Mouse (Mus musculus) liver, adult 2 months (tissue): ENCODE results near the gene Armc3. TPM values are rescaled to one million over a fixed set of nuclear protein-coding genes. Genes with fewer than 3 reads are reported as not detected.

Source experiments
- DNase-seq: peaks from one replicate; pipeline ENCODE4 v3.0.0-alpha.2; 2011; ENCODE audit warnings: low read depth, low spot score; ENCODE audit errors: extremely low read depth
- H3K27ac ChIP-seq: fragments of 200-500 bp; replicated peaks from 2 replicates; pipeline ENCODE4 v1.5.1; 2012; ENCODE audit warnings: low read depth, mild to moderate bottlenecking, control low read depth, inconsistent platforms, low read length; ENCODE audit not compliant: insufficient read depth
- H3K27me3 ChIP-seq: fragments of 200-500 bp; 2 replicates; pipeline ENCODE4 v1.6.1; 2012; ENCODE audit warnings: mild to moderate bottlenecking, moderate library complexity, low read length, inconsistent platforms; ENCODE audit not compliant: control insufficient read depth, insufficient read depth
- H3K36me3 ChIP-seq: fragments of 200-500 bp; 2 replicates; pipeline ENCODE4 v1.6.1; 2012; ENCODE audit warnings: low read length, inconsistent platforms; ENCODE audit not compliant: control insufficient read depth, insufficient read depth
- H3K4me1 ChIP-seq: fragments of 200-500 bp; 2 replicates; pipeline ENCODE4 v1.6.1; 2011; ENCODE audit warnings: low read length; ENCODE audit not compliant: control insufficient read depth, insufficient read depth
- H3K4me3 ChIP-seq: fragments of 200-500 bp; 2 replicates; pipeline ENCODE4 v1.5.1; 2011; ENCODE audit warnings: low read depth, mild to moderate bottlenecking, control low read depth, low read length, moderate library complexity; ENCODE audit not compliant: insufficient read depth
- H3K79me2 ChIP-seq: fragments of 200-500 bp; 2 replicates; pipeline ENCODE4 v1.6.1; 2012; ENCODE audit warnings: inconsistent platforms, mild to moderate bottlenecking, low read length, moderate library complexity; ENCODE audit not compliant: control insufficient read depth, insufficient read depth
- H3K9ac ChIP-seq: fragments of 200-500 bp; 2 replicates; pipeline ENCODE4 v1.6.1; 2012; ENCODE audit warnings: low read depth, mild to moderate bottlenecking, control low read depth, inconsistent platforms, low read length
- CTCF ChIP-seq: fragments of 200-500 bp; IDR thresholded peaks from 2 replicates; pipeline ENCODE4 v1.5.1; 2011; ENCODE audit warnings: low read depth, low read length, control low read depth
- POLR2A ChIP-seq: fragments of 200-500 bp; IDR thresholded peaks from 2 replicates; pipeline ENCODE4 v1.6.1; 2011; ENCODE audit warnings: low read length, control low read depth; ENCODE audit not compliant: insufficient read depth; ENCODE audit errors: extremely low read depth
- WGBS: fragments of 180-500 bp; shearing (Covaris S2); methylation state at CpG from one replicate; pipeline ENCODE4 v1.1.7; 2018; 5-methylcytosine and 5-hydroxymethylcytosine counted together
- polyA plus RNA-seq: library from polyadenylated mRNA; depleted of rRNA; stranded (reverse); fragments of >200 nt; gene quantifications from 2 replicates; pipeline ENCODE4 v1.2.3, GENCODE M21; 2012
- total RNA-seq: library from RNA; depleted of rRNA; stranded (reverse); fragments of >200 nt; gene quantifications from 2 replicates; pipeline ENCODE4 v1.2.3, GENCODE M21; 2014

The Armc3 gene
- total and polyA plus RNA-seq, 2 experiments: not detected

- Histone ChIP-seq H3K4me3 (no peak overlapping the region), H3K9ac (no peak overlapping the region), H3K79me2 (no peaks in the 10 kb centered on the region), H3K27ac (no peak overlapping the region), H3K36me3 (no peaks in the 10 kb centered on the region), H3K4me1 (no peaks in the 10 kb centered on the region), H3K27me3 (no peaks in the 10 kb centered on the region)
- peak; percentile 18 for DNase-seq
- 36% methylated on average over 1 of the region's 1 CpGs for WGBS
- TF ChIP-seq POLR2A (no peak), CTCF (no peak)
Measured at GRCm38 (mm10) chr2:19176827-19177236, 22.3 kb upstream of the Armc3 start.

GRCm38 (mm10) chr2:19199366-19199853 is 308 bp downstream of the Armc3 start:
- Histone ChIP-seq H3K27me3 (no peaks in the 10 kb centered on the region), H3K36me3 (no peaks in the 10 kb centered on the region), H3K9ac (no peak overlapping the region), H3K4me3 (no peak overlapping the region), H3K27ac (no peak overlapping the region), H3K4me1 (no peaks in the 10 kb centered on the region), H3K79me2 (no peaks in the 10 kb centered on the region)
- no peak for DNase-seq
- TF ChIP-seq CTCF: no peak
- TF ChIP-seq POLR2A: no peak
- WGBS: 44% methylated on average over 13 of the region's 13 CpGs

GRCm38 (mm10) chr2:19200112-19200511 is 1.0 kb downstream of the Armc3 start:
- H3K9ac ChIP-seq: no peak overlapping the region
- no peak overlapping the region for H3K27ac ChIP-seq
- no peak overlapping the region for H3K4me3 ChIP-seq
- no peaks in the 10 kb centered on the region for H3K4me1 ChIP-seq
- H3K27me3 ChIP-seq: no peaks in the 10 kb centered on the region
- H3K79me2 ChIP-seq: no peaks in the 10 kb centered on the region
- no peak for TF ChIP-seq CTCF
- no peak for TF ChIP-seq POLR2A
- no peak for DNase-seq
- 68% methylated on average over 1 of the region's 1 CpGs for WGBS
- no peaks in the 10 kb centered on the region for H3K36me3 ChIP-seq

GRCm38 (mm10) chr2:19201682-19202081 is 2.6 kb downstream of the Armc3 start:
- Histone ChIP-seq H3K9ac (no peak overlapping the region), H3K27me3 (no peaks in the 10 kb centered on the region), H3K4me1 (no peaks in the 10 kb centered on the region), H3K79me2 (no peaks in the 10 kb centered on the region), H3K36me3 (no peaks in the 10 kb centered on the region), H3K27ac (no peak overlapping the region), H3K4me3 (no peak overlapping the region)
- TF ChIP-seq CTCF: no peak
- TF ChIP-seq POLR2A: no peak
- WGBS: 60% methylated on average over 2 of the region's 2 CpGs
- no peak for DNase-seq

- no peaks in the 10 kb centered on the region for H3K36me3 ChIP-seq
- no peaks in the 10 kb centered on the region for H3K79me2 ChIP-seq
- H3K4me3 ChIP-seq: no peak overlapping the region
- H3K9ac ChIP-seq: no peak overlapping the region
- H3K27ac ChIP-seq: no peak overlapping the region
- TF ChIP-seq POLR2A: no peak
- TF ChIP-seq CTCF: no peak
- H3K27me3 ChIP-seq: no peaks in the 10 kb centered on the region
- DNase-seq: no peak
- H3K4me1 ChIP-seq: no peaks in the 10 kb centered on the region
- WGBS: 84% methylated on average over 5 of the region's 5 CpGs
Measured at GRCm38 (mm10) chr2:19234305-19234704, 35.2 kb downstream of the Armc3 start.

- Histone ChIP-seq H3K9ac (no peak overlapping the region), H3K36me3 (no peaks in the 10 kb centered on the region), H3K27me3 (no peaks in the 10 kb centered on the region), H3K79me2 (no peaks in the 10 kb centered on the region), H3K4me1 (no peaks in the 10 kb centered on the region), H3K27ac (no peak overlapping the region), H3K4me3 (no peak overlapping the region)
- DNase-seq: no peak
- 82% methylated on average over 2 of the region's 2 CpGs for WGBS
- no peak for TF ChIP-seq POLR2A
Measured at GRCm38 (mm10) chr2:19235193-19235592, 36.1 kb downstream of the Armc3 start.
